Mouse (Mus musculus) forebrain, postnatal 0 days (tissue): ENCODE measurements around the gene Cdt1. TPM values are rescaled to one million over a fixed set of nuclear protein-coding genes. Genes with fewer than 3 reads are reported as not detected.

ENCODE experiments used
- ATAC-seq: fragments of 200-750 bp; cut with Nextera tagmentation; 2 replicates; pipeline ENCODE4 v1.8.0; 2017; ENCODE audit warnings: mild to moderate bottlenecking, moderate library complexity
- DNase-seq: peaks from one replicate; pipeline ENCODE4 v3.0.0-alpha.2; 2015
- H3K27ac ChIP-seq: fragments of 300-500 bp; sonication (generic); 2 replicates; pipeline ENCODE4 v1.5.1; 2014; ENCODE audit warnings: low read depth, mild to moderate bottlenecking, antibody characterized with exemption, low read length, moderate library complexity, mixed read lengths
- H3K27me3 ChIP-seq: fragments of 300-500 bp; sonication (generic); 2 replicates; pipeline ENCODE4 v1.6.1; 2014; ENCODE audit warnings: mild to moderate bottlenecking, low read length, mixed read lengths; ENCODE audit not compliant: insufficient read depth
- H3K36me3 ChIP-seq: fragments of 300-500 bp; sonication (generic); 2 replicates; pipeline ENCODE4 v1.6.1; 2014; ENCODE audit warnings: mild to moderate bottlenecking, moderate library complexity; ENCODE audit not compliant: insufficient read depth
- H3K4me1 ChIP-seq: fragments of 300-500 bp; sonication (generic); 2 replicates; pipeline ENCODE4 v1.6.1; 2014; ENCODE audit warnings: antibody characterized with exemption; ENCODE audit not compliant: insufficient read depth
- H3K4me2 ChIP-seq: fragments of 300-500 bp; sonication (generic); 2 replicates; pipeline ENCODE4 v1.6.1; 2014; ENCODE audit warnings: low read depth, mild to moderate bottlenecking, moderate library complexity
- H3K4me3 ChIP-seq: fragments of 300-500 bp; sonication (generic); 2 replicates; pipeline ENCODE4 v1.5.1; 2014; ENCODE audit warnings: low read depth, low read length, mixed read lengths
- H3K9ac ChIP-seq: fragments of 300-500 bp; sonication (generic); 2 replicates; pipeline ENCODE4 v1.6.1; 2014; ENCODE audit warnings: mild to moderate bottlenecking
- H3K9me3 ChIP-seq: fragments of 300-500 bp; sonication (generic); 2 replicates; pipeline ENCODE4 v1.6.1; 2016; ENCODE audit warnings: low read length
- CTCF ChIP-seq: sonication (generic); IDR thresholded peaks from 2 replicates; pipeline ENCODE4 v1.5.1; 2016; ENCODE audit warnings: antibody characterized with exemption, control low read depth, low read depth
- WGBS: fragments of 180-500 bp; shearing (Covaris S2); extraction: QIAGEN DNeasy Blood & Tissue Kit; methylation state at CpG from one replicate; pipeline ENCODE4 v1.1.7; 2014; 5-methylcytosine and 5-hydroxymethylcytosine counted together
- polyA plus RNA-seq: library from polyadenylated mRNA; unstranded; fragments of >200 nt; fragmentation: Nextera tagmentation; extraction: Ambion mirVana; gene quantifications from 2 replicates; pipeline ENCODE4 v1.2.1, GENCODE M21; 2015
- total RNA-seq: library from RNA; depleted of rRNA; stranded (reverse); fragments of >200 nt; gene quantifications from 2 replicates; pipeline ENCODE4 v1.2.3, GENCODE M21; 2014

The Cdt1 gene
- total and polyA plus RNA-seq, 2 experiments from 2014 or later = 6.1 to 14.9 TPM

GRCm38 (mm10) chr8:122610612-122611277 lies 42.9 kb downstream of the Cdt1 start:
- peak overlapping the region; percentile 72 for H3K27ac ChIP-seq
- DNase-seq = no peak

GRCm38 (mm10) chr8:122611295-122612133 lies 43.7 kb downstream of the Cdt1 start, which contains the start of the genes Galns and Trappc2l:
Gene Galns (minus strand): TSS chr8:122611463.
Gene Trappc2l (plus strand): TSS chr8:122611640.
- H3K9ac ChIP-seq = peak within 1 kb of the TSS; percentile 79
- H3K4me1 ChIP-seq = peaks cover 15% of the 10 kb centered on the region
- peak within 1 kb of the TSS; percentile 68 for H3K4me3 ChIP-seq
- H3K9me3 ChIP-seq = no peaks in the 10 kb centered on the region
- H3K4me2 ChIP-seq = peak within 1 kb of the TSS; percentile 89
- ATAC-seq (peak; percentile 98), DNase-seq (peak; percentile 99)
- peak within 1 kb of the TSS; percentile 84 for H3K27ac ChIP-seq
- no peaks in the 10 kb centered on the region for H3K27me3 ChIP-seq
- H3K36me3 ChIP-seq = peaks cover 12% of the 10 kb centered on the region; the same call in 1 of the 2 replicates
- under 1% methylated on average over 57 of the region's 57 CpGs for WGBS
- TF ChIP-seq CTCF = peak; percentile 69

More at GRCm38 (mm10) chr8:122610612-122611277, 42.9 kb downstream of the Cdt1 start:
- Histone ChIP-seq H3K36me3 (peaks cover 12% of the 10 kb centered on the region; the same call in 1 of the 2 replicates), H3K27me3 (no peaks in the 10 kb centered on the region), H3K4me1 (peaks cover 15% of the 10 kb centered on the region), H3K9me3 (no peaks in the 10 kb centered on the region), H3K9ac (peak overlapping the region; percentile 79), H3K4me2 (peak overlapping the region; percentile 89), H3K4me3 (peak overlapping the region; percentile 68)
- 2% methylated on average over 20 of the region's 20 CpGs for WGBS
- no peak for ATAC-seq
- TF ChIP-seq CTCF = no peak

GRCm38 (mm10) chr8:122616181-122616905 lies 48.5 kb downstream of the Cdt1 start:
- peaks cover 12% of the 10 kb centered on the region; the same call in 1 of the 2 replicates for H3K36me3 ChIP-seq

GRCm38 (mm10) chr8:122617947-122618546 lies 50.2 kb downstream of the Cdt1 start:
- DNase-seq = peak; percentile 85
- 31% methylated on average over 5 of the region's 7 CpGs for WGBS
- Histone ChIP-seq H3K4me3 (no peak overlapping the region), H3K4me1 (no peaks in the 10 kb centered on the region), H3K9me3 (no peaks in the 10 kb centered on the region), H3K4me2 (no peak overlapping the region), H3K36me3 (peaks cover 12% of the 10 kb centered on the region; the same call in 1 of the 2 replicates), H3K9ac (no peak overlapping the region), H3K27ac (no peak overlapping the region), H3K27me3 (no peaks in the 10 kb centered on the region)
- TF ChIP-seq CTCF = peak; percentile 74
- peak; percentile 47 for ATAC-seq

More at GRCm38 (mm10) chr8:122616181-122616905, 48.5 kb downstream of the Cdt1 start:
- ATAC-seq = no peak
- 70% methylated on average over 9 of the region's 9 CpGs for WGBS
- no peaks in the 10 kb centered on the region for H3K27me3 ChIP-seq
- no peak overlapping the region for H3K9ac ChIP-seq
- no peak overlapping the region for H3K4me3 ChIP-seq
- no peak for TF ChIP-seq CTCF
- no peak overlapping the region for H3K4me2 ChIP-seq
- no peak overlapping the region for H3K27ac ChIP-seq
- DNase-seq = no peak
- no peaks in the 10 kb centered on the region for H3K9me3 ChIP-seq
- peaks cover 9% of the 10 kb centered on the region for H3K4me1 ChIP-seq

GRCm38 (mm10) chr8:122618660-122619378 lies 51.0 kb downstream of the Cdt1 start:
- Histone ChIP-seq H3K9ac (no peak overlapping the region), H3K36me3 (peaks cover 12% of the 10 kb centered on the region; the same call in 1 of the 2 replicates), H3K27ac (no peak overlapping the region), H3K4me3 (no peak overlapping the region), H3K4me2 (no peak overlapping the region), H3K27me3 (no peaks in the 10 kb centered on the region), H3K4me1 (no peaks in the 10 kb centered on the region), H3K9me3 (no peaks in the 10 kb centered on the region)
- DNase-seq = no peak
- no peak for TF ChIP-seq CTCF
- WGBS = 65% methylated on average over 6 of the region's 6 CpGs
- no peak for ATAC-seq

GRCm38 (mm10) chr8:122620446-122620845 lies 52.6 kb downstream of the Cdt1 start:
- Histone ChIP-seq H3K36me3 (0 out of 2 replicates have a peak, but pooled peaks cover under 1% of the 10 kb centered on the region), H3K27ac (no peak overlapping the region), H3K27me3 (no peaks in the 10 kb centered on the region), H3K4me2 (no peak overlapping the region), H3K4me3 (no peak overlapping the region), H3K4me1 (no peaks in the 10 kb centered on the region), H3K9ac (no peak overlapping the region), H3K9me3 (no peaks in the 10 kb centered on the region)
- ATAC-seq (no peak), DNase-seq (no peak)
- 39% methylated on average over 5 of the region's 5 CpGs for WGBS
- no peak for TF ChIP-seq CTCF
